Mouse (Mus musculus) neutrophil, adult 59 days (primary cell): Measurements from ENCODE around the gene 2610021A01Rik. TPM values are rescaled to one million over a fixed set of nuclear protein-coding genes. Genes with fewer than 3 reads are reported as not detected.

Experiments used
- total RNA-seq, 2 experiments: library from RNA; stranded (reverse); gene quantifications; 1 replicate in 1 of 2; 2 replicates in 1 of 2; pipeline ENCODE4 v1.2.4; 2023

2610021A01Rik gene
- total RNA-seq = 1 to 10 TPM; 6.2 to 7.0 TPM

DNA sequence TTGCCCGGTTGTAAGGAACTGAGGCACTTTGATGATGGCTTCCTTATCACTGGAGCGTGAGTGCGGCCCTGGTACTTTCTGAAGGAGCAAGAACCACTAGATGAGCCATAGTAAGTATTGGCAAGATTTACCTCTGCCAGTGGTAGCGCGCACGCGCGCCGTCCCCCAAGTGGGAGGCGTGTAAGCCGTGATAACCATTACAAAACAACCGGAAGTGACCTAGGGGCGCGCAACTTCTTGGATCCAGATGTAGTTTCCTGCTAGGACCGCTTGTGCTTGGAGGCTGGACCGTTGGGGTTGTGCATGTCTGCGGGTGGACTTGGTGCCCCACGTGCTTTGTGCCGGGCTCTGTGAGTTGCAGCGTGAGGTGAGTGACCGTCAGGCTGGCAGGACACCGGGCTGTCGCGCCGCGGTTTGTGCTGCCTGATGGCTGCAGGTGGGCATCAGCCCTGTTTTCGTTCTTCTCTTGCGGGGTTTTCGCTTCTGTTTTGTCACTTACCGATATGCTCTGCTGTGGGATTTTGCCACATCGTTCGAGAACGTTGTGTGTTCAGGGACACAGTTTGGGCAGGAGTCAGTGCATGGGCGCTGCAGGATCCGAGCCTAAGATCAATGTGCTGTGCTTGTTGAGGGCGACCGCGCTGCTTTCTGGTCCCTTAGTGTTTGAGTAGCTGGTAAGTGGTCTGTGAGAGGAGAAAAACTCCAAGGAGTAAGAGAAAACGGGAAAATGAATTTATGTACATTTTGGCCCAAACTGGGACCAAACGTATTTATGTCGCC, at the start of gene 2610021A01Rik:
TSS of gene 2610021A01Rik (plus strand) at position 197 of the 780 bp plus-strand sequence.

GRCm38 (mm10) chr7:41573562-41573961, 25.5 kb upstream of the 2610021A01Rik start, which contains the start of gene Gm6871:
Gm6871 (minus strand) TSS chr7:41573662.

DNA sequence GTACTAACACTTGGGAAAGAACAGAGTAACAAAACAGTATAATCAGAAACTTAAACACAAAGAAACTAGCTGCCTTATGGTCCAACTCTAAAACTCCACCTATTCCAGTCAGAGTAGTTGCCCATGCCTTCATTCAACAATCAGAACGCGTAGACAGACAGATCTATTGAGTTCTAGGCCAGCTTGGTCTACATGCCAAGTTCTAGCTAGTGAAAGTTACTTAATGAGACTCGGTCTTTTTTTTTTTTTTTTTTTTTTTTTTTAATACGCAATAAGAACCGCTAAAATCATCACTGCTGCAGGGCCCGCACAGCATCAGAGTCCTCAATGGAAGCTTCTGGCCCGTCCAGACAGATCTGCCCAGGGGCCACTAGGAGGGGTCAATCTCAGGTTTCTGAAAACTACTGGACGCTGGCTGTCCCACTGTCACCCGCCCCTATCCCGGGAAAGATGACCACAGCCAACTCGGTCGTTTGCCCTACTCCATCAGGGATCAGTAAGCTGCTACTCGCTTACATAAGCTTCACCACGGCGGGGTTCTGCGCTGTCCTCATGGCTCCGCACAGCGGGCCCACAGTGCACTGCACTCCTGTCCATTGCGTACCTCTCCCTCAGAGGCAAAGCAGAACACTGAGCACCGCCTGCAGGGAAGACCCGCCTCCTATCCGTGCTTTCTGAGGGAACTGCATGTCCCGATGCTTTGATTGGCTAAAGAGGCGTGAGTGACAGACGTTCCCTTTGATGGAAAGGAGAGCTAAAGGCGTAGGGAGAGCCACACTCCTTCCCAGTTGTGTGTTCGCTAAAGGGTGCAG, 33.6 kb downstream of the 2610021A01Rik start, which contains the start of gene Zfp788:
TSS of gene Zfp788 (plus strand) at position 795 of the 812 bp plus-strand sequence.

Other genes starting within 250 kb of the 2610021A01Rik start
- 1 to 10 TPM; 4.8 to 7.0 TPM for gene AI987944, start 205.9 kb upstream of the 2610021A01Rik start, total RNA-seq
- gene Vmn2r57, start 150.5 kb upstream of the 2610021A01Rik start, total RNA-seq = not detected
- under 1 TPM in 1 of 2 experiments, not detected in 1; 0.09 TPM for gene Gm20449, start 99.8 kb upstream of the 2610021A01Rik start, total RNA-seq
- gene AW146154, start 99.3 kb upstream of the 2610021A01Rik start, total RNA-seq = 1 to 10 TPM; 3.9 to 5.5 TPM
- gene Gm6871, start 25.6 kb upstream of the 2610021A01Rik start, total RNA-seq = not detected
- 1 to 10 TPM; 3.1 to 5.5 TPM for gene Zfp788, start 34.0 kb downstream of the 2610021A01Rik start, total RNA-seq